Mouse (Mus musculus): ENCODE data around the gene Arsk.

DNA sequence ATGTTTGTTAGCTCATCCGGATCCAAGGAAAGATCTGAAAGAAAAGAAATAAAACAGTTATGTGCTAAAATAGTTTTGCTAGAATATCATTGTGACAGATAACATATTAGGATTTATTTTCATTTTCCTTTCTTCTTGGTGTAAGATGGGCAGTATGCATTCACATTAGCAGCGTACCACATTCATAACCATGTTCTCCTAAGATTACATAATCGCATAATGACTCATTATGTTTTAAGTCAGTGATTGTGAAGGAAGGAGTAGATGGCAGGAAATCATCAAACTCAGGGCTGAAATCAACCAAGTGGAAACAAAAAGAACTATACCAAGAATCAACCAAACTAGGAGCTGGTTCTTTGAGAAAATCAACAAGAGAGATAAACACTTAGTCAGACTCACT is 35.9 kb downstream of the Arsk start:
- TF ChIP-seq CTCF (IDR thresholded peaks at IDR 0.05; ENCODE audit: extremely low read depth, insufficient read length, insufficient replicate concordance, low read depth, low read length): no peak
- TF ChIP-seq POLR2A (IDR thresholded peaks at IDR 0.05; ENCODE audit: low read depth, low read length): no peak

Measured in small intestine, adult 2 months (tissue).